Mouse (Mus musculus) heart, adult 8-10 months (tissue): Measurements from ENCODE around the gene Tusc2. TPM values are rescaled to one million over a fixed set of nuclear protein-coding genes. Genes with fewer than 3 reads are reported as not detected.
"Not testable (repeated sequence)": the region's sequence is repeated elsewhere in the genome, so short reads cannot be mapped to it uniquely, and the experiment has no call there.

ENCODE experiments used
- DNase-seq: peaks from one replicate; pipeline ENCODE4 v3.0.0; 2022; ENCODE audit warnings: low spot score
- total RNA-seq, 4 experiments: library from RNA; stranded (reverse); gene quantifications; 2 replicates each; pipeline ENCODE4 v1.2.4; 2022

Tusc2 gene
- total RNA-seq, 4 experiments from 2014 or later = 40.0 to 46.9 (median 40.2) TPM

DNA sequence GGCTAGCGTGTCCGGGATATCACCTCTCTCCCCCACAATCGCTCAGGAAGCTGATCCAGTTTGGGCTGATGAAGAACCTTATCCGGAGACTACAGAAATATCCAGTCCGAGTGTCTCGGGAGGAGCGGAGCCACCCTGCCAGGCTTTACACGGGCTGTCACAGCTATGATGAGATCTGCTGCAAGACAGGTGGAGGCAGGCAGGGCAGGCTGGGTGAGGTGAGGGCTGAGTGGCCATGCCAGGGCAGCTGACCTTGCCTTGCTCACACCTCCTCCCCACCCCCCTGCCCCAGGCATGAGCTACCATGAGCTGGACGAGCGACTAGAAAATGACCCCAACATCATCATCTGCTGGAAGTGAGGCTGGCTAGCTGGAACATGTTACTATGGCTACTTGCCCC is 17.9 kb upstream of the Tusc2 start:
- DNase-seq = no peak

DNA sequence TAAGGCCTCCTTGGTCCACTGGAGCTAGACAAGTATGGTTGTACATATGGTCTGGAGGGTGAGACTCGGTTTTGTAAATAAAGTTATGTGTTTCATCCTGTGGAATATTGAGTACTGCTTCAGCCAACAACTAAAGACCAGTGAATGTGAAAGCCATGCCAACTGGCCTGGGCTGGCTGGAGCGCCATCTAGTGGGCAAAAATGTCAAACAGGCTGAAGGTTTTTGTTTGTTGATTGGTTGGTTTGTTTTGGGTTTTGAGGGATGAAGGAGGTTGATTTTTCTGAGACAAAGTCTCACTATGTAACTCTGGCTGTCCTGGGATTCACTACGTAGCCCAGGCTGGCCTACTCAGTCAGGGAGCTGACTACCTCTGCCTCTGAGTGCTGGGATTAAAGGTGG is 17.5 kb upstream of the Tusc2 start:
- peak; percentile 74 for DNase-seq

DNA sequence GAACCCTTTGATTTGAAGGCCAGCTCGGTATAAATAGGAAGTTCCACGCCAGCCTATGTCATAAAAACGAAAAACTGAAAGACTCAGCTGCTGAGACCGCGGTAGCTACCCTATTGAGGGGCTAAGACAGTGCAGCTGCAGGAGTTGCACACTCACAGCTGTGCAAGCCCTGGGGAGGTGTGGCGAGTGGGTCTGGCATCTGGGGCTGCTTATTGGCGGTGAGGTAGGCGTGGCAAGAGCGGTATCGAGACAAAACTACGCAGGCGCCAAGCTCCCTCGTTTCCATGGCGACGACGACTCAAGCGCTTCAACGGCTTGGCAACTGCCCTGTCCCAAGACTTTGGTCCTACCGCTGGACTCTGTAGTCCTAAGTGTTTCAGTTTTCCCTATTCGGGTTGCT is 16.0 kb upstream of the Tusc2 start, which contains the start of gene Zmynd10:
Gene Zmynd10 (plus strand): TSS at position 273 of the 400 bp plus-strand sequence.
- peak; percentile 86 for DNase-seq

DNA sequence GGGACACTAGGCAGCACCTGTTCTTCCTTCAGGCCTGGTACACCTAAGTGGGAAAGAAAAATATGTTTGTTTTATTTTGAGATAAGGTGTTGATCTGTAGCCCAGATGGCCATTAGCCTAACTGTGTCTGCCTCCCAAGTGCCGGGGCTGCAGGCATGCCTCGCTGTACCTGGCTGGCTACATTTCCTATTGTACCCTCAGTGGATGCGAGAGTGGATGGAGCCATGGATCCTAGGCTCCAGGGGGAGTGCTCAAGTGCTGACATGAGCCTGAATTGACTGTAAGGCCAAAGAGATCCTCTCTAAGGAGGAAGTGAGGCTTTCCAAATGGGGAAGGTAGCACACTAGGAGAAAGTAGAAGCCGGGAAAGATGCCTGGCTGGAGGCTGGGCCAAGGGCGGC is 15.1 kb upstream of the Tusc2 start:
- DNase-seq = no peak

DNA sequence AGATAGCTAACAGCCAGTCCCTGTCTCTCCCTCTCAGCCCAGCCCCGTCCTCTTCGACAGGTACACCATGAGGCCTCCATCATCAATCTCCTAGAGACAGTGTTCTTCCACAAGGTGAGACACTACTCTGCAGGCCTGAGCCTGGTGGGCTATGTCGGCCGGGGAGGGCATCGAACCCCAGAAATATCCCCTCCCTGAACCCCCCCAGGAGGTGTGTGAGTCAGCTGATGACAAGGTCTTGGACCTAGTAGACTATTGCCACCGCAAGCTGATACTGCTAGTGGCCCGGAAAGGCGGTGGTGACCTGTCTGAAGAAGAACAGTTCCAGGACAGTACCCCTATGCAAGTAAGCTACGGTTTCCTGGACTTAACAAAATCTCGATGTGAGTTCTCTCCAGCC is 14.2 kb upstream of the Tusc2 start:
- no peak for DNase-seq

DNA sequence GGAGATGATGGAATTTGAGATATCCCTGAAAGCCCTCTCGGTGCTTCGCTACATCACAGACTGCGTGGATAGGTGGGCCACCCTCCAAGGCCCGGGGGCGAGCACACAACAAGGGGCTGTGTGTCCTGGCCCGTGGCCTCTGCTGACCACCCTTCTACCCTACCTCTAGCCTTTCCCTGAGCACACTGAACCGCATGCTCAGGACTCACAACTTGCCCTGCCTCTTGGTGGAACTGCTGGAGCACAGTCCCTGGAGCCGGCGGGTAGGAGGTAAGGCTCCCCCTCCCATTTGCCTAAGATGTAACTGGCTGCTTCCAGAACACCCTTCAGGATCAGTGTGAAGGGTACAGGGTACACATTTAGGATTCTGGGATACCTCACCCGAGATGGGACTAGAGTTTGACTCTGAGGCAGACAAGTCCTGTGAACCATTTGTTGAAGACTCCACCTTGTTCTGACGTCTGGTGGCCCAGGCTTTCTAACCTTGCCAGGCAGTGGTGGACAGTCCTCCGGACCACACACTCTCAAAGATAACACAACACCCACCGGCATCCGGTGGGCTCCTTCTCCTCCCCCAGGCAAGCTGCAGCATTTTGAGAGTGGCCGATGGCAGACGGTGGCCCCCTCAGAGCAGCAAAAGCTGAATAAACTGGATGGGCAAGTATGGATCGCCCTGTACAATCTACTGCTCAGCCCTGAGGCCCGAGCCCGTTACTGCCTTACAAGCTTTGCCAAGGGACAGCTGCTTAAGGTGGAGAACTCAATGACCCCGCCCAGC is 13.6 kb upstream of the Tusc2 start:
- DNase-seq = no peak

DNA sequence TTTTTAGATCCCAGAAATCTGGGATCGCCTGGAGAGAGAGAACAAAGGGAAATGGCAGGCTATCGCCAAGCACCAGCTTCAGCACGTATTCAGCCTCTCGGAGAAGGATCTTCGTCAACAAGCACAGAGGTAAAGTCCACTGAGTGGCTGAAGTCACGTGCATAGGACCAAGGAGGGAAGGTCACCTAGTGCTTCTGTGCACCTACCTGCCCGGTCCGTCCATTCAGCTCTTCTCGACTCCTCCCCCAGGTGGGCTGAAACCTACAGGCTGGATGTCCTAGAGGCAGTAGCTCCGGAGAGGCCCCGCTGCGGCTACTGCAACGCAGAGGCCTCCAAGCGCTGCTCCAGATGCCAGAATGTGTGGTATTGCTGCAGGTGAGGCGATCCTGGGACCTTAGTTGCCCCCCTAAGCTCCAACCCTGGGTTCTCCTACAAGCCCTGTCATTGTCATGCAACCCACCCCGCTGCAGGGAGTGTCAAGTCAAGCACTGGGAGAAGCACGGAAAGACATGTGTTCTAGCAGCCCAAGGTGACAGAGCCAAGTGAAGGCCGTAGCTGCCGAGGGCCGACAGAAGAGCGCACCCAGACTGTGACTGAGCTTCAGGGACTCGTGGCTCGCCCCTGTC is 12.5 kb upstream of the Tusc2 start:
- no peak for DNase-seq

DNA sequence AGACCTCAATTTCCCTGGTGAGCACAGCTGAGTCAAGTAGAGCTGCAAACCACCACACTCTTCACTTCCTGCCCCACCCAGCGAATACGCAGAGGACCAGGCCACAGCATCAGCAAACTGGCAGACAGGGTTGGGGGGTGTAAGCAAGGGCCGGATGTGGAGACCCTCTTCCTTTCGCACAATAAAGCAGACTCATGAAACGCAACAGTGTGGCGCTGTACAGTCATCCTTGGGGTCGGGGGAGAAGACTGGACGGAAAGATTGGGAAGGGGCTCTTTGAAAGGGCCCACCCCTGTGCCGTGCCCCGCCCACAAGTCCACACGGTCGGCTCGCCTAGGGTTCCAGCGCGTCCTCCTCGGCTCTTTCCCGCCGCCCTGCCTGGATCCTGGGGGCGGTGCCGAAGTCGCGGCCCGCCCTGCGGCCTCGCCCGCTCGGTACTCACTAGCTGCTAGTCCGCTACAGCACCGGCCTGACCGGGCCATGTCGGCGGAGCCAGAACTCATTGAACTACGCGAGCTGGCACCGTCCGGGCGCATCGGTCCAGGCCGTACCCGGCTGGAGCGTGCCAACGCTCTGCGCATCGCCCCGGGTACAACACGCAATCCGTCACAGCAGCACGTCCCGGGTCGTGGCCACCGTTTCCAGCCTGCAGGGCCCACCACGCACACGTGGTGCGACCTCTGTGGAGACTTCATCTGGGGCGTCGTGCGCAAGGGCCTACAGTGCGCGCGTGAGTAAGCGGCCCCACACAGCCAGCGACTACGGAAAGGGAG is 11.8 kb upstream of the Tusc2 start, which contains the start of gene Rassf1:
Gene Rassf1 (plus strand): TSS at position 439 of the 773 bp plus-strand sequence.
- DNase-seq = peak; percentile 61

DNA sequence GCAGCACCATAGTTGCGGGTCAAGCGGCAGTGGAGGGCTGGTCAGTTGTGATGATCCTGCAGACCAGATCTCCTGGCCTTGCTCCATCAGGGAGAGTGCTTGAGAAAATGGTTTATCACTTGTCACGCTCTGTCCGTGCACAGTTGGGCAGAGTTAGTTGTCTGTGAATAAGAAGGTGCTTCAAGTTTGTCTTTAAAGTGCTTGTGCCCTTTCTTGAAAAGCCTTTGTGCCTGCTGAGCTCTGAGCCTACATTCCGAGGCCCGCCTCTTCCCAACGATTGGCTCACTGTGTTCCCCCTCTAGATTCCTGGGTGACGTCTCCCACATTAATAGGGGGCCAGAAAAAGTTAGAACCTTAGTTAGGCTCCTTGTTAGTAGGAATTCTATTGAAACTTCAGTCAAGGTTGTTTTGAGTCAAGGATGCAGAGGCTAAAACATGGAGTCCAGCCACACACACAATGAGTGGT is 11.1 kb upstream of the Tusc2 start:
- DNase-seq = no peak

DNA sequence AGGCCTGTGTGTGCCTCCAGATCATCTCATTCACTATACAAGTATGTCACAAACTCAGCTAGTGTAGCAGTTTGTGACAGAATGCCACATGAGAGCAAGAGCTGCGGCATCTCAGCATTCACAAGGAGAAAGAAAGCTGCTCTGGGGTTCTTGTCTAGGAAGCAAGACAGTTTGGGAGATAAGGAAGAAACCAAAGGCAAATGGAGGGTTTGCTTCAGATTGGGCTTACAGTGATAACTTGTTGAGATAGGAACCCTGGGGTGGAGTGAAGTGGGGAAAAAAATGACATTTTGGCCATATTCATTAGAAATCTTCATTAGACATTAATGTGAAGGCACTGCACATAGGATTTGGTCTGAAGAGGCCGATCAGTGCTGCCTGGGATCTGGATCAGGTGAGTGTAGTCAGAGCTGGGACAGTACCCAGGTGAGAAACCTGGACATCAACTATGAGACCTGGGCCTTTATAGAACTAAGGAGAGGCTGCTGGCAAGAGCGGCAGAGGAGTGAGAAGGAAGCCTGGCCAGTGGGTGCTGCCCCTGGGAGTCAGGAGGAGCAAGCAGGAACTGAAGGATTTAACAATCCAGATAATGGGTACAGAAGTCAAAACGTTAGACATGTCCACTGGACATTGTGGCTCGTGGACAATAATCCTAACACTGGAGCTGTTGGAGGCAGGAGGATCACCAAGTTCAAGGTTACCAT is 10.2 kb upstream of the Tusc2 start:
- no peak for DNase-seq

DNA sequence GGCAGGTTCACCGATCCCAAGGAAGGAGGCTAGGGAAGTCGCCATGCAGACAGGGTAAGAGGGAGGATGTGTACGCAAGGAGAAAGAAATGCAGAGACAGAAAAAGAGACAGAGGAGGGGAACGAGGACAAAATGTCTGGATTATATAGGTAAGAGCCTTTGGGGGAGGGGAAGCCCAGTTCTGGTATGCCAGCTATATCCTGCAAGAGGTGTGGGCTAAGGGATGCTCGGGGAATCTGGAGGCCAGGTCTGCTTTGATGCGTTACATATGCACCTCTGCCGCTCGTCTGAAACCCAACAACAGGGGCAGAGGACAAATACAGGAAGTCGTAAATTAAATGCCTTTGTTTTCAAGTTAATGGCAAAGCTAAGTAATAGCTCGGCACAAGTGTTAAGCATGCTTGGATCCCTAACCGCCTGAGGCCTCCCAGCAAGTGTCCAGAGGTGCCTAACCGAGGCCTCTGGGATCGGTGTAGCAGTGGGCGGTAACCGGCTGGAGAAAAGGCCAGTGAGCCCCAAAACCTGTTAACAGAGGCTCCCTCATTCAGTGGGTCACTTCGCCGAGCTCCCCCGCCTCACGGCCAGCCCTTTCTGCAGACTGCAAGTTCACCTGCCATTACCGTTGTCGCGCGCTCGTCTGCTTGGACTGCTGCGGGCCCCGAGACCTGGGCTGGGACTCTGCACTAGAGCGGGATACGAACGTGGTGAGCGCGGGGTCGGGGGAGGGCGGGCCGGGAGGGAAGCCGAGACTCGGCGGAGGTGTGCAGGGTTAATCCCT is 9.3 kb upstream of the Tusc2 start:
- no peak for DNase-seq

DNA sequence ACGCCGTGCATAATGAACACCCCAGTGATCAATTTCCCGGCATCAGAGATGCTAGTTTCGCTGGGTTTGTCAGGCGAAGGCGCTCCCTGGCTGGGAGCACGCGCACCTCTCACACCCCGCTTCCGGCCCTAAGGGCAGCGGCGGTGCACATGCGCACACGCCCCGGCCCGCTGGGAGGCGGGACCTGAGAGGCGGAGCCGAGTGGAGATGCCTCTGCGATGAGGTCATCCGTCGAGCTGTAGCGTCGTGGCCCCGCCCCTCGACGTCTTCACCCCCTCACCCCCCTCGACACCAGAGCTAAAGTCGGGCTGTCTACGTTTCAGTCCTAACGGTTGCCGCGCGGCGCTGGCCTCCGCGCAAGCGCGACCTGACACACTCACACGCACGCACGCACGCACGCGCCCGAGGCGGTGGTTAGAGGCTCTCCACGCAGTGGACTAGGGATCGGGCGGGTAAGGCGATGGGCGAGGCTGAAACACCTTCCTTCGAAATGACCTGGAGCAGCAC is 8.7 kb upstream of the Tusc2 start:
- DNase-seq = peak; percentile 92

DNA sequence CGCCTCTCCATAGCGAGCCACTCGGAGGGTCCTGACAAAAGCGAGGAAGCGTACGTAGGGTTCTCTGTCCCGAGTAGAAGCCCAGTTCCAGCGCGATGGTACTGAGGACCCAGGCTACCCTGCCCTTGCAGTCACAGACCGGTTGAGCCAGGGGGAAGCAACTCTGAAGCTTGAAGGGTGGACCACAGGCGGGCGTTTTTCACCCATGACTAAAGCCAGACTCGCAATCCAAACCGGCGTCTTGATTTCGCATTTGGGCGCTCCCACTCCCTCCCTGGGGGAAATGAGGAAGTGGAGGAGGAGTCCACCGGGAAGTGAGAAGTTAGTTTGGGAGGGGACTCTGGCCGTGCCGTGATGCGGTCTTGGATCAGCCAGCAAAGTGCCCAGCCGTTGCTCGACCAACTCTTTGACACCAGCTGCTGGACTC is 8.0 kb upstream of the Tusc2 start:
- DNase-seq = peak; percentile 89

DNA sequence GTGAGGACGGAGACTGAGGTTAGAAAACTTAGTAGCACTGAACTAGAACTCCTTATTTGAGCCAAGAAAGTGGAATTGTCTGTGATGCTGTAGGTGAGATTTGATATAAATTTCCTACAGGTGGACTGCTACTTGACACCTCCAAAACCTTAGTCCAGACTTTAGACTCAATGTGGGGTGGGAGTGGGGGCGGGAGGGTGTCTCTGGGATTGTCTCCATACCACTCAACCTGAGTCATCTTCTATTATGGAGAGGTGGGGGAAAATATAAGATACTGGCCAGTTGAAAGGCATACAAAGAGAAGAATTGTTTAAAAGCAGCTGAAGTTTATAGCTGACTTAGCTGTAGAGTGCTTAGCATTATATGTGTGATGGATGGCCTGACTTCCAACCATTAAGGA is 7.4 kb upstream of the Tusc2 start:
- DNase-seq = no peak

DNA sequence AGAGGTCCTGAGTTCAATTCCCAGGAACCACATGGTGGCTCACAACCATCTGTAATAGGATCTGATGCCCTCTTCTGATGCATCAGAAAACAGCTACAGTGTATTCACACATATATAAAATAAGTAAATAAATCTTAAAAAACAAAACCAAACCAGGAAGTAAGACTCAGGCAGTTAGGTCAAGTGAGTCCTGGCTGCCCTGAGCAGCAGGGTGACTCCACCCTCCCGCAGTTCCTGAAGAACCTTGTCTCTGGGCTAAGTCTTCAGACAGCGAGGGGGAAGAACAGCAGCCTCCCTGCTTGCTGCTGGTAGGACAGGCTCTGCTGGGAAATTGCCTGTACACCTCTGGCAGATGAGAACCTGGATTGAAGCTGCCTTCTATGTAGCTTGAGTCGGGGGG is 6.7 kb upstream of the Tusc2 start:
- DNase-seq = no peak

DNA sequence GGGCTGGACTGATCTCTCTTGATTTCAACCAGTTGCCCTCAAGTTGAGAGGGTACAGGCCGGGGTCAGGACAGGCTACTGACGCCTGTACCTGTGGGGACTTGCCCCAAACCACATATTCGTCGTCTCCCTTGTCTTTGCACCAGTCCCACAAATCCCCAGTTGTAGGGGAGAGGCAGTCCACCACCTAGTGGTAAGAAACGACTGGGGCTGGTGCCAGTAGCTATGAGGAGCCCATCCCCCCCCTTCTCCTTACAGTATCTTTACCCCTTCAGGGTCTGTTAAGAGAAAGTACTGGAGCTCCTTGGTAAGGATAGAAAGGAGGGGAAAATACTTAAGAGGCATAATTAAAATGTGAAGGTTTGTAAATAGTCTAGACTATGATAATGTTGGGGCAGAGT is 2.5 kb downstream of the Tusc2 start:
- not testable (repeated sequence) for DNase-seq

DNA sequence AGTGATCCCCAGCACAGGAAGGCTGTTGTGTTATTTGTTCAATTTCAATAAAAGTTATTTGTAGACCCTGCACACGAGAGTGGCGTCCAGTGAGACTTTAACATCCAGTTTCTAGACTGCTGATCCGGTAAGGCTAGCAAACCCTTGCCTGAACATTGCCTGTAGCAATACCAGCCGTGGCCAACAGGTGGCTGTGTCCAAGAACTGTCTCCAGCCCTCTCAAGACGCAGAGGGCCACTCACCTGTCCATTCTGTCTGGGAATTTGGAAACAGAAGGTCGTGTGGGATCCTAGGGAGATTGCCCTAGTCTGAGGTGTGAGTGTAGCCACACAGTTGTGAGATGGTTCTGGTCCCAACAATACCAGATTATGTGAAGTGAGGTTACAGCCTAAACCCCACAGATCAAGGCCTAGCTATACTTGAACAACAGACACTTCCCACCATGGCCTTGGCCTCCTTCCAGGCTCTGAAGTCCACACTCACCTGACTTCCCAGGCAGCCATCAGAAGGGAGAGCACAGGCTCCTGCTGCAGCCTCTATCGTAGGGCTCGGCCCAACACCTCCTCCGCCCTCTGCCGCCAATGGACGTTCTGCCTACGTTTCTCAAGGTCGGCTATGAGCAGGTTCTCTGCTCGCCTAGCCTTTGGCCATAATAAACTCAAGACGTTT is 3.1 kb downstream of the Tusc2 start:
- peak; percentile 85 for DNase-seq

DNA sequence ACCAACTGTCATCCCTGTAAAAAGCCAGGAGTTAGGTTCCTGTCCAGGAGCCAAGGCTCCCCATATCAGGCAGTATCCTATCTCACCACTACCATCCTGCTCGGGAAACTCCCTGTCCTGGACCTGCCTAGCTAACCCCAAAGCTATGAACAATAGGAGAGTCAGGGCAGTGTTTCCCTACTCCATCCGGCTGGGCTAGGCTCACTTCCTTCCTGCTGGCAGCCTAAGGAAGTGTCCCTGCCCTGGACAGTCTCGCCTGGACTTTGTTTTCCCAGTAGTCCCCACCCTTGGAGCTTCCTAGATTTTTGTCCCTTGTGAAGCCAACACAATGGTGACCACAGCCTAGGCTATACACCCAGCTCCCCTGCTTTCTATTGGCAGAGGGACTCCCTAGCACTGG is 3.8 kb downstream of the Tusc2 start:
- DNase-seq = peak; percentile 87

DNA sequence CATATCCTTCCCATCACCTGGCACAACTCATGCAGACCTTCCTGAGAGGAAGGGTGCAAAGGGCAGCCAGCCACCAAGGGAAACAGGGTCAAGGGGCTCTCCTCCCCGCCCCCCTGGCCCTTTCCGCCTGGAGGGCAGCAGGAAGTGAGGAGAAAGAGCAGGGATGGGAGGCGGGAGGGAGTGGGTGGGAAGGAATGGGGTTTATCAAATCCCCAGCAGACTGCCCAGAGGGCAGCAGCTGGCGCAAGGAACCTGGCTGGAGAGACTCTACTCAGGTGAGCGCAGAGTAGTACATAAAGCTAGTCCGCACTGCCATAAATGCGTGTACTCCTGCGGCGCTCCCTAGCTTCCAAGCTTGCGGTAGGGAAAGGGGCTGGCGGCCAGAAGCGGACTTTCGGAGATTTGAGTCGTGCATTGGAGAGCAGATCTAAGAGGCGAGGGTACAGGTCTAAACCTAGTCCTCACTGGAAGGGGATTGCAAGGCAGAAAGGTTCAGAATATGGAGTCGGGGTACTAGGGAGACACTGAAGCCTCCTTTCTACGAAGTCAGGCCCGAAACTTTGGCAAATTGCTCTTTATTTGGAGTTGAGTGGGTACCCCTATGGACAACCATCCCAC is 4.8 kb downstream of the Tusc2 start, which contains the start of gene Hyal2:
Gene Hyal2 (plus strand): TSS at position 244 of the 618 bp plus-strand sequence.
- no peak for DNase-seq
